Mouse (Mus musculus) MEL (cell line): Measurements from ENCODE around the gene Flad1.

Experiments
- CHD2 ChIP-seq: IDR thresholded peaks from 2 replicates; pipeline ENCODE4 v1.6.1; 2011; ENCODE audit warnings: low read length, improper control_type of control experiment
- CTCF ChIP-seq, 3 experiments: IDR thresholded peaks in 2 of 3; conservative IDR thresholded peaks in 1 of 3; 2 replicates each; pipeline ENCODE4 v1.5.1; 2011 to 2012; ENCODE audit warnings: low read length in 3 of 3, low read depth in 2 of 3, mild to moderate bottlenecking in 2 of 3, improper control_type of control experiment in 1 of 3, inconsistent platforms in 1 of 3, mixed read lengths in 1 of 3, moderate library complexity in 1 of 3; ENCODE audit not compliant: control insufficient read depth in 1 of 3, insufficient read depth in 1 of 3, poor library complexity in 1 of 3, severe bottlenecking in 1 of 3
- RAD21 ChIP-seq: IDR thresholded peaks from 2 replicates; pipeline ENCODE4 v1.6.1; 2011; ENCODE audit warnings: mild to moderate bottlenecking, low read depth, low read length, improper control_type of control experiment
- TCF12 ChIP-seq: IDR thresholded peaks from 2 replicates; pipeline ENCODE4 v1.6.1; 2014; ENCODE audit warnings: low read depth, mild to moderate bottlenecking, inconsistent platforms, low read length, improper control_type of control experiment, moderate library complexity

DNA sequence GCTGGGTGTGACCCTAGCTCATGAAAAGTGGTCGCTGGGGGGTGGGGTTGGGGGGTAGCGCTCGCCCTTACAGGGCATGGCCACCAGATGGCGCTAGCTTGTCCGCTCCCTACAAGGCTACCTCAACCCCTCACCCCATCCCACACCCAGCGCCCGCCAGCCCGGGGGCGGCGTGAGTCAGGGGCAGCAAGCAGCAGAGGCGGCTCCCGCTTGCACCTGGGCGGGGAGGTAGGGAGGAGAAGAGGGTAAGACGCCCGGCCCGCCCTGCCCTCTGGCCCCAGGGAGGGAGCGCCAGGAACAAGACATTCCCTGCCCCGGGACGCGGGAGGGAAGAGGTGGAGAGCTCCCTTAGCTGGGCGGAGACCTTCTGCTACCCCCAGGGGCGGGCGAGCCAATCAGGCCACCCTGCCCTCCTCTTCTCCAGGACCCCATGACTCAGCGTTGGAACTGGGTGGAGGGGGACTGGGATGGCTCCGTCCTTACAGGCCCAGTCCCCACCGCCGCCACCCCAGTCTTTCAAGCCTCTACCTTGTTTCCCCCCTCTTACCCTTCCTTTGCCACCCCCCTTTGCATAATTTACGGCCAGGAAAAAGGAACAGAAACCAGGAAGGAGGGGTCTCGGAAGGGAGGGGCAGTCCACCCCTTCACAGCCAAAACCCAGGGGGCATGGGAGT, 33.1 kb downstream of the Flad1 start:
- TF ChIP-seq CHD2 (0 out of 2 replicates have a peak, but pooled peaks have one; percentile 15), RAD21 (peak; percentile 31), TCF12 (no peak), CTCF (IDR thresholded peaks at IDR 0.05 in 2 of 3, conservative IDR thresholded peaks at IDR 0.05 in 1 of 3; ENCODE audit: control insufficient read depth in 1 of 3, insufficient read depth in 1 of 3, low read depth in 2 of 3, low read length in 3 of 3, poor library complexity in 1 of 3, severe bottlenecking in 1 of 3) (peak; percentile 73 to 99 (median 76))
